Mouse (Mus musculus) T-helper 2 cell (primary cell): Measurements from ENCODE around the gene Vars.

Source experiments
- in situ Hi-C: fragments of 300-600 bp; cut with MboI, MseI; formaldehyde crosslinking; loops from one replicate; pipeline ENCODE4 v1.15.1; 2025; ENCODE audit warnings: high pct_unique_total_duplicates

Gene Vars

GRCm38 (mm10) chr17:35064378-35064877, 63.6 kb downstream of the Vars start:
- in situ Hi-C loops: loop anchor here (10.0 kb wide), 1 partner anchor 50 kb away; the partner anchor contains the start of gene Vwa7

GRCm38 (mm10) chr17:35064951-35065947, 64.5 kb downstream of the Vars start, which contains the start of gene Ly6g6c:
TSS of gene Ly6g6c (plus strand) at chr17:35065388.
- in situ Hi-C loops: loop anchor here (10.0 kb wide), 1 partner anchor 50 kb away; the partner anchor contains the start of gene Vwa7
